Mouse (Mus musculus) MEL (cell line): ENCODE measurements around the gene Bloc1s4. TPM values are rescaled to one million over a fixed set of nuclear protein-coding genes. Genes with fewer than 3 reads are reported as not detected.

Source experiments
- DNase-seq: peaks from one replicate; pipeline ENCODE4 v3.0.0; 2011; ENCODE audit warnings: low read depth, low spot score
- H3K27ac ChIP-seq: 2 replicates; pipeline ENCODE4 v1.5.1; 2012; ENCODE audit warnings: low read depth, mild to moderate bottlenecking, control low read depth, low read length, moderate library complexity; ENCODE audit not compliant: control insufficient read depth
- H3K27me3 ChIP-seq, 2 experiments: fragments of 150-350 bp in 1 of 2; sonication (generic) in 1 of 2; 2 replicates each; pipeline ENCODE4 v1.6.1; 2012; ENCODE audit warnings: low read length in 2 of 2, mild to moderate bottlenecking in 2 of 2, improper control_type of control experiment in 1 of 2, moderate library complexity in 1 of 2; ENCODE audit not compliant: insufficient read depth in 2 of 2, control insufficient read depth in 1 of 2
- H3K36me3 ChIP-seq, 2 experiments: 2 replicates each; pipeline ENCODE4 v1.6.1; 2012 to 2014; ENCODE audit warnings: low read length in 2 of 2, improper control_type of control experiment in 1 of 2, inconsistent platforms in 1 of 2, mild to moderate bottlenecking in 1 of 2; ENCODE audit not compliant: insufficient read depth in 2 of 2, control insufficient read depth in 1 of 2
- H3K4me1 ChIP-seq, 2 experiments: fragments of 150-350 bp in 1 of 2; sonication (generic) in 1 of 2; 2 replicates each; pipeline ENCODE4 v1.6.1; 2012; ENCODE audit warnings: low read length in 2 of 2, improper control_type of control experiment in 1 of 2, mild to moderate bottlenecking in 1 of 2; ENCODE audit not compliant: insufficient read depth in 2 of 2, control insufficient read depth in 1 of 2
- H3K4me3 ChIP-seq, 2 experiments: fragments of 150-350 bp in 1 of 2; sonication (generic) in 1 of 2; 2 replicates each; pipeline ENCODE4 v1.5.1; 2012; ENCODE audit warnings: low read depth in 2 of 2, low read length in 2 of 2, mild to moderate bottlenecking in 2 of 2, moderate library complexity in 2 of 2, control low read depth in 1 of 2, improper control_type of control experiment in 1 of 2; ENCODE audit not compliant: control insufficient read depth in 1 of 2, insufficient read depth in 1 of 2
- H3K79me2 ChIP-seq: 2 replicates; pipeline ENCODE4 v1.6.1; 2012; ENCODE audit warnings: mild to moderate bottlenecking, low read length, moderate library complexity; ENCODE audit not compliant: control insufficient read depth, poor library complexity, insufficient read depth
- H3K9ac ChIP-seq: 2 replicates; pipeline ENCODE4 v1.6.1; 2012; ENCODE audit warnings: low read depth, mild to moderate bottlenecking, control low read depth, low read length, moderate library complexity; ENCODE audit not compliant: control insufficient read depth, poor library complexity, severe bottlenecking
- H3K9me3 ChIP-seq: fragments of 150-350 bp; sonication (generic); replicated peaks from 2 replicates; pipeline ENCODE4 v1.6.1; 2012; ENCODE audit warnings: mild to moderate bottlenecking, low read length, improper control_type of control experiment, moderate library complexity; ENCODE audit not compliant: insufficient read depth
- BHLHE40 ChIP-seq: IDR thresholded peaks from 2 replicates; pipeline ENCODE4 v1.6.1; 2012; ENCODE audit warnings: low read depth, mild to moderate bottlenecking, inconsistent platforms, low read length, improper control_type of control experiment, borderline replicate concordance
- CHD2 ChIP-seq: IDR thresholded peaks from 2 replicates; pipeline ENCODE4 v1.6.1; 2011; ENCODE audit warnings: low read length, improper control_type of control experiment
- CTCF ChIP-seq, 3 experiments: IDR thresholded peaks in 2 of 3; conservative IDR thresholded peaks in 1 of 3; 2 replicates each; pipeline ENCODE4 v1.5.1; 2011 to 2012; ENCODE audit warnings: low read length in 3 of 3, low read depth in 2 of 3, mild to moderate bottlenecking in 2 of 3, improper control_type of control experiment in 1 of 3, inconsistent platforms in 1 of 3, mixed read lengths in 1 of 3, moderate library complexity in 1 of 3; ENCODE audit not compliant: control insufficient read depth in 1 of 3, insufficient read depth in 1 of 3, poor library complexity in 1 of 3, severe bottlenecking in 1 of 3
- E2F4 ChIP-seq: IDR thresholded peaks from 2 replicates; pipeline ENCODE4 v1.6.1; 2011; ENCODE audit warnings: low read depth, low read length, improper control_type of control experiment, borderline replicate concordance
- ELF1 ChIP-seq: IDR thresholded peaks from 2 replicates; pipeline ENCODE4 v1.6.1; 2014; ENCODE audit warnings: low read depth, mild to moderate bottlenecking, inconsistent platforms, low read length, improper control_type of control experiment, moderate library complexity
- EP300 ChIP-seq, 2 experiments: IDR thresholded peaks; 2 replicates each; pipeline ENCODE4 v1.6.1; 2011; ENCODE audit warnings: improper control_type of control experiment in 2 of 2, low read length in 2 of 2, low read depth in 1 of 2, mild to moderate bottlenecking in 1 of 2
- ETS1 ChIP-seq: IDR thresholded peaks from 2 replicates; pipeline ENCODE4 v1.6.1; 2012; ENCODE audit warnings: low read depth, mild to moderate bottlenecking, inconsistent platforms, low read length, improper control_type of control experiment, moderate library complexity
- GATA1 ChIP-seq: IDR thresholded peaks from 2 replicates; pipeline ENCODE4 v1.6.1; 2011; ENCODE audit warnings: low read depth, low read length, improper control_type of control experiment
- HCFC1 ChIP-seq: IDR thresholded peaks from 2 replicates; pipeline ENCODE4 v1.6.1; 2012; ENCODE audit warnings: low read depth, mild to moderate bottlenecking, inconsistent platforms, low read length, improper control_type of control experiment, moderate library complexity
- JUND ChIP-seq: IDR thresholded peaks from 2 replicates; pipeline ENCODE4 v1.6.1; 2011; ENCODE audit warnings: low read depth, mild to moderate bottlenecking, improper control_type of control experiment, low read length
- KAT2A ChIP-seq: conservative IDR thresholded peaks from 2 replicates; pipeline ENCODE4 v1.6.1; 2012; ENCODE audit warnings: low read depth, low read length, improper control_type of control experiment, inconsistent platforms
- MAX ChIP-seq: IDR thresholded peaks from 2 replicates; pipeline ENCODE4 v1.6.1; 2011; ENCODE audit warnings: low read length, improper control_type of control experiment
- MAZ ChIP-seq: IDR thresholded peaks from 2 replicates; pipeline ENCODE4 v1.6.1; 2012; ENCODE audit warnings: low read depth, mild to moderate bottlenecking, inconsistent platforms, low read length, improper control_type of control experiment
- MXI1 ChIP-seq: IDR thresholded peaks from 2 replicates; pipeline ENCODE4 v1.6.1; 2011; ENCODE audit warnings: mild to moderate bottlenecking, low read depth, low read length, improper control_type of control experiment
- MYB ChIP-seq: IDR thresholded peaks from 2 replicates; pipeline ENCODE4 v1.6.1; 2011; ENCODE audit warnings: mild to moderate bottlenecking, low read depth, low read length, improper control_type of control experiment
- MYC ChIP-seq: IDR thresholded peaks from 2 replicates; pipeline ENCODE4 v1.6.1; 2011; ENCODE audit warnings: low read depth, mild to moderate bottlenecking, low read length, improper control_type of control experiment, moderate library complexity
- NELFE ChIP-seq: IDR thresholded peaks from 2 replicates; pipeline ENCODE4 v1.6.1; 2011; ENCODE audit warnings: low read depth, low read length, improper control_type of control experiment
- NRF1 ChIP-seq: IDR thresholded peaks from 2 replicates; pipeline ENCODE4 v1.6.1; 2014; ENCODE audit warnings: low read depth, mild to moderate bottlenecking, inconsistent platforms, low read length, improper control_type of control experiment, moderate library complexity; ENCODE audit not compliant: poor library complexity, insufficient read depth, severe bottlenecking
- POLR2AphosphoS5 ChIP-seq: IDR thresholded peaks from 2 replicates; pipeline ENCODE4 v1.6.1; 2012; ENCODE audit warnings: low read depth, borderline replicate concordance, mild to moderate bottlenecking, inconsistent platforms, low read length, moderate library complexity, mixed read lengths
- RAD21 ChIP-seq: IDR thresholded peaks from 2 replicates; pipeline ENCODE4 v1.6.1; 2011; ENCODE audit warnings: mild to moderate bottlenecking, low read depth, low read length, improper control_type of control experiment
- RCOR1 ChIP-seq: IDR thresholded peaks from 2 replicates; pipeline ENCODE4 v1.6.1; 2012; ENCODE audit warnings: low read depth, mild to moderate bottlenecking, inconsistent platforms, low read length, improper control_type of control experiment
- SIN3A ChIP-seq: IDR thresholded peaks from 2 replicates; pipeline ENCODE4 v1.6.1; 2012; ENCODE audit warnings: low read length, improper control_type of control experiment, inconsistent platforms
- TAL1 ChIP-seq: IDR thresholded peaks from 2 replicates; pipeline ENCODE4 v1.6.1; 2012; ENCODE audit warnings: mild to moderate bottlenecking, inconsistent platforms, low read length, moderate library complexity, mixed read lengths
- TBP ChIP-seq: IDR thresholded peaks from 2 replicates; pipeline ENCODE4 v1.8.0; 2011; ENCODE audit warnings: low read depth, low read length, improper control_type of control experiment
- TCF12 ChIP-seq: IDR thresholded peaks from 2 replicates; pipeline ENCODE4 v1.6.1; 2014; ENCODE audit warnings: low read depth, mild to moderate bottlenecking, inconsistent platforms, low read length, improper control_type of control experiment, moderate library complexity
- UBTF ChIP-seq: IDR thresholded peaks from 2 replicates; pipeline ENCODE4 v1.6.1; 2012; ENCODE audit warnings: low read depth, mild to moderate bottlenecking, inconsistent platforms, low read length, improper control_type of control experiment, moderate library complexity, borderline replicate concordance; ENCODE audit not compliant: insufficient read depth
- USF1 ChIP-seq: IDR thresholded peaks from 2 replicates; pipeline ENCODE4 v1.6.1; 2014; ENCODE audit warnings: low read depth, mild to moderate bottlenecking, inconsistent platforms, low read length, improper control_type of control experiment, moderate library complexity
- USF2 ChIP-seq, 2 experiments: IDR thresholded peaks; 2 replicates each; pipeline ENCODE4 v1.6.1; 2011 to 2012; ENCODE audit warnings: improper control_type of control experiment in 2 of 2, low read length in 2 of 2, borderline replicate concordance in 1 of 2, inconsistent platforms in 1 of 2, low read depth in 1 of 2, mild to moderate bottlenecking in 1 of 2; ENCODE audit not compliant: insufficient read depth in 1 of 2
- ZMIZ1 ChIP-seq: IDR thresholded peaks from 2 replicates; pipeline ENCODE4 v1.6.1; 2012; ENCODE audit warnings: low read depth, mild to moderate bottlenecking, inconsistent platforms, low read length, improper control_type of control experiment, moderate library complexity
- polyA plus RNA-seq, 2 experiments: library from polyadenylated mRNA; stranded (reverse) in 1 of 2; unstranded in 1 of 2; fragments of >175 nt in 1 of 2; fragments of >200 nt in 1 of 2; gene quantifications; 2 replicates each; pipeline versions ENCODE4 v1.2.1 to v1.2.4; 2012; ENCODE audit warnings: low replicate concordance in 2 of 2, low read depth in 1 of 2; ENCODE audit not compliant: insufficient read length in 2 of 2, insufficient read depth in 1 of 2, missing spikeins in 1 of 2
- total RNA-seq: library from RNA; depleted of rRNA; stranded (reverse); fragments of 300-350 nt; gene quantifications from 2 replicates; pipeline ENCODE4 v1.2.3, GENCODE M21; 2012

Bloc1s4 gene
- total and polyA plus RNA-seq, 3 experiments, result 29.8 to 32.9 TPM; not detected in 1

DNA sequence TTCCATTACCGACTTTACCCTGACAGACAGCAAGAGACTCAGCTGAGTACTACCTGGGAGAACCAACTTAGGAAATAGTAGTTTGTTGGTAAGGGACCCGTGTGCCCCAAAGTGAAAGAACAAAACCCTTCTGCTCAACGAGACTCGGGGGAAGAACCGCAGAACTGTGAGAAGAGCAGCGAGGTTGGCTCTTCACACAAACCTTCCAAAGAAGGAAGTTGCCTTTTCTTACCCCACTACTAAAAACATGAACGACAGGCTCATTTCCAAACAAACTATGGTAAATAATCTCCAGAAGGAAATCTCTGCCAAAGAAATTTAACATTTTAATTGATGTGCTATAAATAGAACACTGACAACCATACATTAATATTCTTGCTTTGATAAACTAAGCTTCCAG, 1.4 kb downstream of the Bloc1s4 start:
- TF ChIP-seq TBP, result no peak
- TF ChIP-seq, all 39 proteins: peak for 0
- peaks cover under 1 to 34% of the 10 kb centered on the region in 2 experiments; a peak in 3 of 4 replicates for H3K4me1 ChIP-seq
- H3K36me3 ChIP-seq, result peaks cover 0 to 31% of the 10 kb centered on the region in 2 experiments; a peak in 2 of 4 replicates
- peak overlapping the region; percentile 70 for H3K9ac ChIP-seq
- peak overlapping the region; percentile 42 to 71 for H3K4me3 ChIP-seq
- H3K9me3 ChIP-seq, result no peaks in the 10 kb centered on the region
- H3K79me2 ChIP-seq, result peaks cover 19% of the 10 kb centered on the region
- H3K27ac ChIP-seq, result no peak overlapping the region
- DNase-seq, result peak; percentile 70
- no peaks in the 10 kb centered on the region for H3K27me3 ChIP-seq

DNA sequence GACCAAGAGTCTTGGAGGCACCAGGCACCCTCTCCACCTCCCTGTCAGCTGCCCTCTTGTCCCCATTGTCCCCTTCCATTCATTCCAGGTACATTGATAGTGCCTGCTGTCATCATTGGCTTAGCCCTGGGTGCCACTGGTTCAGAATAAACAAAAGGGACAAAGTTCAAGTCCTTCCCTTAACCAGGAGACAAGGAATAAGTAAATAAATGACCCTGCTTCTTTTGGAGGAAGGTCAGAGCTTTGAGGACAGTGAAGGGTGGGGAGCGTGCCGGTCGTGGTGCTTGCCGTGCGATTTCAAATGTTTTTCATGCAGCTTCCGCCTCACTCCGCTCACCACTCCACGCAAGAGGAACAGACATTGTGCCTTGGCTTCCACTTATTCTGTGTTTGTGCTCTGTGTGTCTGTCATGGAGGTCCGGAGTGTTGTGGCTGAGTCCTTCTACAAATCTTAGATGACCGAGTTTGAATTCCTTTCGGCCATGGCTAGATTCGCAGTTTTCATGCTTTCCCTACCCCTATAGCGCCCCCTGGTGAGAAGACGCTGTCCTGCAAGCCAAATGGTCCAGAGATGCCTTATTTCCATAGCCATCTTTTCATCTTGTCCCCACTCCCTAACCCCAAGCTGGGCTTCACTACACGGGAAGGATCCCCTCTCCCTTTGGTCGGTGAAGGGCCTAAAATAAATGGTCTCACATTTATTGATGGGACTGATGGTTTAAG, 6.2 kb downstream of the Bloc1s4 start:
- Histone ChIP-seq H3K79me2 (peaks cover 10% of the 10 kb centered on the region), H3K9ac (peak overlapping the region; percentile 24), H3K36me3 (peaks cover 0 to 12% of the 10 kb centered on the region in 2 experiments; a peak in 2 of 4 replicates), H3K9me3 (no peaks in the 10 kb centered on the region), H3K4me3 (peak overlapping the region; percentile 49 to 59; a peak in 3 of 4 replicates), H3K27ac (no peak overlapping the region), H3K27me3 (no peaks in the 10 kb centered on the region), H3K4me1 (peaks cover 2 to 14% of the 10 kb centered on the region in 2 experiments; a peak in 3 of 4 replicates)
- DNase-seq, result peak; percentile 88
- no peak for TF ChIP-seq NELFE
- TF ChIP-seq RAD21, result no peak; the same call in none of the 2 replicates
- TF ChIP-seq USF1, result 0 out of 2 replicates have a peak, but pooled peaks have one; percentile 14
- peak; percentile 76 for TF ChIP-seq SIN3A
- no peak for TF ChIP-seq UBTF
- TF ChIP-seq MXI1, result no peak
- no peak for TF ChIP-seq E2F4
- TF ChIP-seq TCF12, result no peak; the same call in 1 of the 2 replicates
- TF ChIP-seq TBP, result peak; percentile 46; the same call in 1 of the 2 replicates
- TF ChIP-seq MAX, result no peak
- peak; percentile 52 for TF ChIP-seq RCOR1
- peak in 2 of 3 experiments; percentile 96 to 98; a peak in 5 of 6 replicates for TF ChIP-seq CTCF (IDR thresholded peaks at IDR 0.05 in 2 of 3, conservative IDR thresholded peaks at IDR 0.05 in 1 of 3; ENCODE audit: control insufficient read depth in 1 of 3, insufficient read depth in 1 of 3, low read depth in 2 of 3, low read length in 3 of 3, poor library complexity in 1 of 3, severe bottlenecking in 1 of 3)
- no peak for TF ChIP-seq MAZ
- 0 out of 2 replicates have a peak, but pooled peaks have one; percentile 73 for TF ChIP-seq JUND
- TF ChIP-seq ELF1, result 0 out of 2 replicates have a peak, but pooled peaks have one; percentile 10
- peak in 1 of 2 experiments; percentile 35; a peak in 2 of 4 replicates for TF ChIP-seq EP300 (IDR thresholded peaks at IDR 0.05; ENCODE audit: low read depth in 1 of 2, low read length in 2 of 2)
- TF ChIP-seq ZMIZ1, result no peak
- peak; percentile 54; the same call in 1 of the 2 replicates for TF ChIP-seq MYC
- TF ChIP-seq BHLHE40, result peak; percentile 54; the same call in 1 of the 2 replicates
- no peak for TF ChIP-seq CHD2
- no peak for TF ChIP-seq TAL1
- no peak for TF ChIP-seq ETS1
- TF ChIP-seq GATA1, result no peak
- TF ChIP-seq HCFC1, result peak; percentile 55; the same call in 1 of the 2 replicates
- TF ChIP-seq NRF1, result 0 out of 2 replicates have a peak, but pooled peaks have one; percentile 7
- TF ChIP-seq MYB, result no peak
- no peak for TF ChIP-seq KAT2A
- no peak for TF ChIP-seq USF2 (IDR thresholded peaks at IDR 0.05; ENCODE audit: borderline replicate concordance in 1 of 2, insufficient read depth in 1 of 2, low read depth in 1 of 2, low read length in 2 of 2)
- no peak for TF ChIP-seq POLR2AphosphoS5
